Mouse (Mus musculus): Measurements from ENCODE around the gene Mylk4. TPM values are rescaled to one million over a fixed set of nuclear protein-coding genes. Genes with fewer than 3 reads are reported as not detected.

Gene Mylk4
- total and polyA plus RNA-seq, 2 experiments from 2014 or later, result 0.11 TPM; not detected in 1

- 86% methylated on average over 3 of the region's 3 CpGs for WGBS
- Histone ChIP-seq H3K27me3 (ENCODE audit: insufficient read depth, low read length) (no peaks in the 10 kb centered on the region), H3K9me3 (ENCODE audit: low read length) (no peaks in the 10 kb centered on the region), H3K9ac (replicated peaks; ENCODE audit: low read length) (no peak overlapping the region), H3K4me3 (ENCODE audit: low read length) (no peak overlapping the region), H3K36me3 (ENCODE audit: insufficient read depth, low read length) (no peaks in the 10 kb centered on the region), H3K4me1 (ENCODE audit: insufficient read depth, low read length) (peaks cover 6% of the 10 kb centered on the region; the same call in 1 of the 2 replicates), H3K27ac (no peak overlapping the region), H3K4me2 (ENCODE audit: low read depth, low read length) (no peak overlapping the region)
- DNase-seq (ENCODE audit: low spot score) (no peak), ATAC-seq (no peak)
- TF ChIP-seq CTCF (IDR thresholded peaks at IDR 0.05; ENCODE audit: low read depth), result no peak
Observed at GRCm38 (mm10) chr13:32763141-32763540, 20.6 kb downstream of the Mylk4 start.

- Histone ChIP-seq H3K27ac (no peak overlapping the region), H3K4me3 (ENCODE audit: low read length) (no peak overlapping the region), H3K4me1 (ENCODE audit: insufficient read depth, low read length) (peaks cover 6% of the 10 kb centered on the region; the same call in 1 of the 2 replicates), H3K9me3 (ENCODE audit: low read length) (no peaks in the 10 kb centered on the region), H3K4me2 (ENCODE audit: low read depth, low read length) (no peak overlapping the region), H3K27me3 (ENCODE audit: insufficient read depth, low read length) (no peaks in the 10 kb centered on the region), H3K9ac (replicated peaks; ENCODE audit: low read length) (no peak overlapping the region), H3K36me3 (ENCODE audit: insufficient read depth, low read length) (no peaks in the 10 kb centered on the region)
- WGBS, result 65% methylated on average over 2 of the region's 2 CpGs
- no peak for DNase-seq (ENCODE audit: low spot score)
- ATAC-seq, result no peak
- TF ChIP-seq CTCF (IDR thresholded peaks at IDR 0.05; ENCODE audit: low read depth), result no peak
Observed at GRCm38 (mm10) chr13:32760795-32761194, 23.0 kb downstream of the Mylk4 start.

- DNase-seq (ENCODE audit: low spot score), result peak; percentile 63
- Histone ChIP-seq H3K36me3 (ENCODE audit: insufficient read depth, low read length) (no peaks in the 10 kb centered on the region), H3K27ac (no peak overlapping the region)
Observed at GRCm38 (mm10) chr13:32759036-32759435, 24.7 kb downstream of the Mylk4 start.

GRCm38 (mm10) chr13:32752066-32752657 is 31.6 kb downstream of the Mylk4 start:
- no peaks in the 10 kb centered on the region for H3K27me3 ChIP-seq (ENCODE audit: insufficient read depth, low read length)
- 59% methylated on average over 4 of the region's 4 CpGs for WGBS
- ATAC-seq (no peak), DNase-seq (ENCODE audit: low spot score) (no peak)
- no peaks in the 10 kb centered on the region for H3K9me3 ChIP-seq (ENCODE audit: low read length)
- no peaks in the 10 kb centered on the region for H3K36me3 ChIP-seq (ENCODE audit: insufficient read depth, low read length)
- no peak overlapping the region for H3K9ac ChIP-seq (replicated peaks; ENCODE audit: low read length)
- no peak overlapping the region for H3K4me2 ChIP-seq (ENCODE audit: low read depth, low read length)
- H3K4me3 ChIP-seq (ENCODE audit: low read length), result no peak overlapping the region
- TF ChIP-seq CTCF (IDR thresholded peaks at IDR 0.05; ENCODE audit: low read depth), result no peak
- no peaks in the 10 kb centered on the region for H3K4me1 ChIP-seq (ENCODE audit: insufficient read depth, low read length)
- no peak overlapping the region for H3K27ac ChIP-seq

More at GRCm38 (mm10) chr13:32759036-32759435, 24.7 kb downstream of the Mylk4 start:
- WGBS, result 8% methylated on average over 4 of the region's 4 CpGs
- Histone ChIP-seq H3K4me1 (ENCODE audit: insufficient read depth, low read length) (peaks cover 6% of the 10 kb centered on the region; the same call in 1 of the 2 replicates), H3K9ac (replicated peaks; ENCODE audit: low read length) (no peak overlapping the region), H3K4me2 (ENCODE audit: low read depth, low read length) (no peak overlapping the region), H3K27me3 (ENCODE audit: insufficient read depth, low read length) (no peaks in the 10 kb centered on the region), H3K4me3 (ENCODE audit: low read length) (no peak overlapping the region), H3K9me3 (ENCODE audit: low read length) (no peaks in the 10 kb centered on the region)
- TF ChIP-seq CTCF (IDR thresholded peaks at IDR 0.05; ENCODE audit: low read depth), result no peak
- ATAC-seq, result peak; percentile 73

GRCm38 (mm10) chr13:32750507-32750906 is 33.2 kb downstream of the Mylk4 start:
- no peak for TF ChIP-seq CTCF (IDR thresholded peaks at IDR 0.05; ENCODE audit: low read depth)
- no peaks in the 10 kb centered on the region for H3K27me3 ChIP-seq (ENCODE audit: insufficient read depth, low read length)
- DNase-seq (ENCODE audit: low spot score) (no peak), ATAC-seq (no peak)
- H3K36me3 ChIP-seq (ENCODE audit: insufficient read depth, low read length), result no peaks in the 10 kb centered on the region
- H3K4me1 ChIP-seq (ENCODE audit: insufficient read depth, low read length), result no peaks in the 10 kb centered on the region
- H3K4me2 ChIP-seq (ENCODE audit: low read depth, low read length), result no peak overlapping the region
- H3K9me3 ChIP-seq (ENCODE audit: low read length), result no peaks in the 10 kb centered on the region
- no peak overlapping the region for H3K27ac ChIP-seq
- WGBS, result 91% methylated on average over 1 of the region's 1 CpGs
- no peak overlapping the region for H3K9ac ChIP-seq (replicated peaks; ENCODE audit: low read length)
- no peak overlapping the region for H3K4me3 ChIP-seq (ENCODE audit: low read length)

- no peak for ATAC-seq
- no peak overlapping the region for H3K4me2 ChIP-seq (ENCODE audit: low read depth, low read length)
- 63% methylated on average over 2 of the region's 2 CpGs for WGBS
- no peak overlapping the region for H3K4me3 ChIP-seq (ENCODE audit: low read length)
- no peak overlapping the region for H3K27ac ChIP-seq
- H3K9ac ChIP-seq (replicated peaks; ENCODE audit: low read length), result no peak overlapping the region
- H3K36me3 ChIP-seq (ENCODE audit: insufficient read depth, low read length), result no peaks in the 10 kb centered on the region
- no peak for DNase-seq (ENCODE audit: low spot score)
- H3K4me1 ChIP-seq (ENCODE audit: insufficient read depth, low read length), result no peaks in the 10 kb centered on the region
- no peaks in the 10 kb centered on the region for H3K27me3 ChIP-seq (ENCODE audit: insufficient read depth, low read length)
- TF ChIP-seq CTCF (IDR thresholded peaks at IDR 0.05; ENCODE audit: low read depth), result no peak
- no peaks in the 10 kb centered on the region for H3K9me3 ChIP-seq (ENCODE audit: low read length)
Observed at GRCm38 (mm10) chr13:32748421-32748820, 35.3 kb downstream of the Mylk4 start.

- no peaks in the 10 kb centered on the region for H3K36me3 ChIP-seq (ENCODE audit: insufficient read depth, low read length)
- DNase-seq (ENCODE audit: low spot score) (no peak), ATAC-seq (no peak)
- no peak overlapping the region for H3K4me3 ChIP-seq (ENCODE audit: low read length)
- TF ChIP-seq CTCF (IDR thresholded peaks at IDR 0.05; ENCODE audit: low read depth), result no peak
- H3K4me1 ChIP-seq (ENCODE audit: insufficient read depth, low read length), result no peaks in the 10 kb centered on the region
- H3K4me2 ChIP-seq (ENCODE audit: low read depth, low read length), result no peak overlapping the region
- H3K9me3 ChIP-seq (ENCODE audit: low read length), result no peaks in the 10 kb centered on the region
- no peak overlapping the region for H3K27ac ChIP-seq
- WGBS, result 65% methylated on average over 7 of the region's 7 CpGs
- H3K9ac ChIP-seq (replicated peaks; ENCODE audit: low read length), result no peak overlapping the region
- no peaks in the 10 kb centered on the region for H3K27me3 ChIP-seq (ENCODE audit: insufficient read depth, low read length)
Observed at GRCm38 (mm10) chr13:32741161-32741560, 42.6 kb downstream of the Mylk4 start.

Measured in hindbrain, postnatal 0 days (tissue).